In genomic region chr9:85695606-85696005, GRCm38 (mm10) we compare ENCODE assay signal across 16 mouse cellular contexts.
"Had no signal": no experiment of that assay in that cellular context is flagged by ENCODE, and none has a peak within 500 bp of the region (broad histone marks: within the 10 kb centered on the region; RNA-seq: fewer than 3 reads in every experiment).

No protein-coding gene starts in this region.

- H3K4me1 ChIP-seq: neural tube, embryonic 12.5 days; neural tube, embryonic 13.5 days; neural tube, embryonic 15.5 days; stomach, embryonic 15.5 days had no signal

- H3K4me3 ChIP-seq: neural tube, embryonic 12.5 days; neural tube, embryonic 13.5 days; neural tube, embryonic 15.5 days; stomach, embryonic 15.5 days had no signal

- DNase-seq: retina, postnatal 1 day; right cerebral cortex, postnatal 14 days; right cerebral cortex, postnatal 25 days; right cerebral cortex, postnatal 4 days; spleen, adult 18-20 months; thymus, adult 18-20 months; thymus, adult 2 months; thymus, postnatal 14 days; thymus, postnatal 25 days; thymus, postnatal 36 days; thymus, postnatal 4 days had no signal

- H3K27ac ChIP-seq: neural tube, embryonic 12.5 days; neural tube, embryonic 13.5 days; neural tube, embryonic 15.5 days; stomach, embryonic 15.5 days; stomach, postnatal 0 days had no signal

- H3K9me3 ChIP-seq: neural tube, embryonic 12.5 days; neural tube, embryonic 13.5 days; neural tube, embryonic 15.5 days; stomach, embryonic 15.5 days had no signal

- H3K27me3 ChIP-seq: neural tube, embryonic 12.5 days; neural tube, embryonic 13.5 days; neural tube, embryonic 15.5 days; stomach, embryonic 15.5 days had no signal
